Mouse (Mus musculus): ENCODE data around the gene En1. TPM values are rescaled to one million over a fixed set of nuclear protein-coding genes. Genes with fewer than 3 reads are reported as not detected.

The En1 gene
- total and polyA plus RNA-seq, 2 experiments from 2014 or later: not detected

DNA sequence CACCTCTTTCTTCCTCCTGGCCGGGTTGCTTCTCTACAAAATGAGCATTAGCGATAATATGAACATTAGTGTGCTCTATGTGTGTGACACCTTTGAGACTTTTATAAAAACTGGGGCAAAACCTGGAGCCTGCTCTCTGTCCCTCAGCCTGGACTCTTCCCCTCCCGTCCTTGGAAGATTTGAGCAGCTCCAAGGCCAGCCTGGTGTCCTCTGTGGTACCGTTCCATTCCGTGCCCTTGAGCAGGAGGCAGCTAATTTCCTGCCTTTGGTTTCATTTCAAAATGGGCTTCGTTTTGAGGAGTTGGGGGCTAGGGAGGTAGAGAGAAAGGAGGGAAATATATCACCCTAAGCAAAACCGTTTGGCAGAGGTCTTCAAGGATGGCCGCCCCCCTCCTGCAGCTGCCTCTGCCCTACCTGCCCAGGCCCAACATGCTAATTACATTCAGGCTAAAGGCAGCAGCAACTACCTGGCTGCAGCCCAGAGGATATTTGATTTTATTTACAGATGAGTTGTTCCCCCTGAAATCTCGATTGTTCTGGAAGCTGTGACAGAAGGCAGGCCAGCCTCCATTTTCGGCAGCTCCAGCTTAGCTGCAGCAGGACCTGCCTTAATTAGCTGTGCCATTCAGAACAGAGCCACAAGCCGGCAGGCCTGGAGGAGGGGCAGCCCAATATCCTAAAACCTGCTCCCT, 24.9 kb downstream of the En1 start:
- Histone ChIP-seq H3K27me3 (ENCODE audit: control insufficient read depth, insufficient read depth, low read length) (peaks cover 20% of the 10 kb centered on the region), H3K4me3 (ENCODE audit: low read depth, low read length) (no peak overlapping the region), H3K9ac (replicated peaks; ENCODE audit: low read depth, low read length) (no peak overlapping the region), H3K4me1 (ENCODE audit: control insufficient read depth, insufficient read depth) (no peaks in the 10 kb centered on the region), H3K36me3 (replicated peaks; ENCODE audit: control insufficient read depth, insufficient read depth, low read length) (no peaks in the 10 kb centered on the region), H3K27ac (ENCODE audit: low read depth) (no peak overlapping the region), H3K9me3 (replicated peaks; ENCODE audit: control insufficient read depth, low read length) (no peaks in the 10 kb centered on the region), H3K4me2 (ENCODE audit: low read depth, low read length) (no peak overlapping the region)
- ATAC-seq (ENCODE audit: insufficient read depth, low read depth): no peak
- TF ChIP-seq EP300 (IDR thresholded peaks at IDR 0.05; ENCODE audit: low read depth) (no peak), CTCF (IDR thresholded peaks at IDR 0.05; ENCODE audit: low read depth) (no peak)
- DNase-seq (ENCODE audit: low spot score): no peak
- WGBS: 49% methylated on average over 11 of the region's 11 CpGs

DNA sequence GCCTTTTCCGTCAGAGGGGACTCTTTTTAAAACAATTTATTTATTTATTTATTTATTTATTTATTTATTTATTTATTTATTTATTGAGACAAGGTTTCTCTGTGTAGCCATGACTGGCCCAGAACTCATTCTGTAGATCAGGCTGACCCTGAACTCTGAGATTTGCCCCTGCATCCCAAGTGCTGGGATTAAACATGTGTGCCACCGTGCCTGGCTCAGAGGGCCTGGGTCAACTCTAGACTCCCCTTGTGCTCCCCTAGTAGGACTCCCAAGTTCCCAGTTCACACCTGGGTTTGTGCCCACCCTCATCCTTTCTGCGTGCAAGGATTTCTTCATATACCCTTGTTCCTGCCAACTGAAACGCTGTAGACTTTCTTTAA, 25.4 kb downstream of the En1 start:
- ATAC-seq (ENCODE audit: insufficient read depth, low read depth) (no peak), DNase-seq (ENCODE audit: low spot score) (no peak)
- WGBS: 73% methylated on average over 4 of the region's 4 CpGs
- H3K4me3 ChIP-seq (ENCODE audit: low read depth, low read length): no peak overlapping the region
- H3K27ac ChIP-seq (ENCODE audit: low read depth): no peak overlapping the region
- TF ChIP-seq CTCF (IDR thresholded peaks at IDR 0.05; ENCODE audit: low read depth) (no peak), EP300 (IDR thresholded peaks at IDR 0.05; ENCODE audit: low read depth) (no peak)
- H3K9me3 ChIP-seq (replicated peaks; ENCODE audit: control insufficient read depth, low read length): no peaks in the 10 kb centered on the region
- H3K36me3 ChIP-seq (replicated peaks; ENCODE audit: control insufficient read depth, insufficient read depth, low read length): no peaks in the 10 kb centered on the region
- no peaks in the 10 kb centered on the region for H3K4me1 ChIP-seq (ENCODE audit: control insufficient read depth, insufficient read depth)
- H3K4me2 ChIP-seq (ENCODE audit: low read depth, low read length): no peak overlapping the region
- H3K27me3 ChIP-seq (ENCODE audit: control insufficient read depth, insufficient read depth, low read length): peaks cover 20% of the 10 kb centered on the region
- no peak overlapping the region for H3K9ac ChIP-seq (replicated peaks; ENCODE audit: low read depth, low read length)

DNA sequence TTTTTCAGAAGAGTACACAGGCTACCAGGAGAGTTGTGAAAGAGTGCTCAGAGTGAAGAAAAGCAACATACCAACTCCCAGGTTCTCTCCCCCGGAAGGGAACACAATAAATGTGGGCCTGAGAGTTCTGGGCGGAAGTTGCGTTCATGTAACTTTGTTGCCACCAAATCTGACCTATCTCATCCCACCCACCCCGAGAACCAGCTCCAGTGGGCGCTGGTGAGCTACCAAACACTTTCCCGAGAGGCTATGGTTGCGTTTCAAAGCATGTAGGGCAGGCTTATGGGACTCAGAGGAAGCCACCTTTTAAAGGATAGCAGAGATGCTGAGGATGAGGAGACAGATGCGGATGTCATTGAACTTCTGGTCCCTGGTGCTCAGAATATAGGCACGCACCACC, 26.6 kb downstream of the En1 start:
- Histone ChIP-seq H3K9ac (replicated peaks; ENCODE audit: low read depth, low read length) (no peak overlapping the region), H3K36me3 (replicated peaks; ENCODE audit: control insufficient read depth, insufficient read depth, low read length) (no peaks in the 10 kb centered on the region), H3K4me2 (ENCODE audit: low read depth, low read length) (no peak overlapping the region), H3K4me3 (ENCODE audit: low read depth, low read length) (no peak overlapping the region), H3K4me1 (ENCODE audit: control insufficient read depth, insufficient read depth) (no peaks in the 10 kb centered on the region), H3K27me3 (ENCODE audit: control insufficient read depth, insufficient read depth, low read length) (peaks cover 20% of the 10 kb centered on the region), H3K9me3 (replicated peaks; ENCODE audit: control insufficient read depth, low read length) (no peaks in the 10 kb centered on the region), H3K27ac (ENCODE audit: low read depth) (no peak overlapping the region)
- peak; percentile 7 for DNase-seq (ENCODE audit: low spot score)
- no peak for TF ChIP-seq EP300 (IDR thresholded peaks at IDR 0.05; ENCODE audit: low read depth)
- peak; percentile 28; the same call in 1 of the 2 replicates for TF ChIP-seq CTCF (IDR thresholded peaks at IDR 0.05; ENCODE audit: low read depth)
- no peak for ATAC-seq (ENCODE audit: insufficient read depth, low read depth)
- 45% methylated on average over 9 of the region's 9 CpGs for WGBS

DNA sequence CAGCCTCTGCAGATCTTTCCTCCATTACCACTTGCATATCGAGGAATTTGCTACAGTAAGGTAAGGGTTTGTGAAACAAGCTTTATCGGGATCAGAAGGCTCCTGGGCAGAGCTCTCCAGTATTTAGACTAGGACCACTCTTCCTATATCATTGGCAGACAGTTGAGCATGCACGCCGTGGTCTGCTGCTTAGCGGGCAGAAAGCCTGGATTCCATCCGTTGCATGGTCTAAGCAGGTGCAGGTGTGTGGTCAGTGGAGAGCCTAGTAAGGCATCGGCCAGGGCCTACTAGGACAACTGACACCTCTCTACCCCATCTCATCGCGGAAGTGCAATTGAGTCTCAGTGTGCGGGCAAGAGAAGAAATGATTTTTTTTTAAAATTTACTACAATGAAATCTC, 41.2 kb downstream of the En1 start:
- no peak overlapping the region for H3K27ac ChIP-seq (ENCODE audit: low read depth)
- DNase-seq (ENCODE audit: low spot score): no peak
- 37% methylated on average over 10 of the region's 10 CpGs for WGBS

DNA sequence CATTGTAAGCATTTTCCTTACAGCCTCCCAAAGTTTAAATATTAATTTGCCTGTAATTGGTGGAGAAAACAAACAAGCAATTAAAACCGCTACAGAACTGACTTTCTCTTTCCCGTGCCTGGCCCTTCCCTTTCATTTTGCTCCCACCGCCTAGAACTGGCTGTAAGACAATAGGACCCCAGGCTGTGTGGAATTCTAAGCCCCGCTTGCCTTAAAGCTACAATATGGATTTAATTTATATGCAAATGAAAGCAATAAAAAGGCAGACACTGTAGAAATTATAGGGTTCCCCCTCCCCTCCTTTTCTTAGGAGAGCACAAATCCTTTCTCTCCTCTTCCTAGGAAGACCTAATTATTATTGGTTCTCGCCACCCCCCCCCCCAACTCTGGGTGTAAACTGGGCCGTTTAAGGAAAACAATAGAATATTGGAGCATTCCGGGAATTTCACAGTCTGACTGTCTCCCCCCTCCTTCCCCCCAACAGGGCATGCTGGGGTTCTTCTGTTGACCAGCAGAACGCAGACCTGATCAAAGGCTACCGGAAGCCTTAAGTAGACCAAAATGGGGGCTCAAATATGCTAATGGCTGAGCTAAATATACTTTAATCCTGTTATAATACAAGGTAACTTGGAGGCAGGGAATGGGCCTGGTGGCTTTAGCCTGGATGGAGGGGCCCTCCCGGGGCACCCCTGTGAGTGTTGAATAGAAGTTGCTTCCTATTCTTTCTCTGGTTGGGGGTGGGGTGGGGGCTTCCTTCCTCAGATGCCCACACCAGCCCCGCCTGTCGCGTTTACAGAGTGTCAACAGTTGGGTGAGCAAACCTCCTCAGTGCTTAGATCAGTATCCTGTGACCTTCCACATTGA, 41.9 kb downstream of the En1 start:
- no peak overlapping the region for H3K9ac ChIP-seq (replicated peaks; ENCODE audit: low read depth, low read length)
- H3K27me3 ChIP-seq (ENCODE audit: control insufficient read depth, insufficient read depth, low read length): no peaks in the 10 kb centered on the region
- no peak for TF ChIP-seq EP300 (IDR thresholded peaks at IDR 0.05; ENCODE audit: low read depth)
- no peak for TF ChIP-seq CTCF (IDR thresholded peaks at IDR 0.05; ENCODE audit: low read depth)
- 29% methylated on average over 13 of the region's 13 CpGs for WGBS
- DNase-seq (ENCODE audit: low spot score): no peak
- peak overlapping the region; percentile 21 for H3K4me2 ChIP-seq (ENCODE audit: low read depth, low read length)
- H3K36me3 ChIP-seq (replicated peaks; ENCODE audit: control insufficient read depth, insufficient read depth, low read length): no peaks in the 10 kb centered on the region
- no peak overlapping the region for H3K4me3 ChIP-seq (ENCODE audit: low read depth, low read length)
- no peaks in the 10 kb centered on the region for H3K9me3 ChIP-seq (replicated peaks; ENCODE audit: control insufficient read depth, low read length)
- no peak for ATAC-seq (ENCODE audit: insufficient read depth, low read depth)
- H3K4me1 ChIP-seq (ENCODE audit: control insufficient read depth, insufficient read depth): no peaks in the 10 kb centered on the region
- H3K27ac ChIP-seq (ENCODE audit: low read depth): no peak overlapping the region

More for the DNA sequence above, 41.2 kb downstream of the En1 start:
- ATAC-seq (ENCODE audit: insufficient read depth, low read depth): no peak
- Histone ChIP-seq H3K9me3 (replicated peaks; ENCODE audit: control insufficient read depth, low read length) (no peaks in the 10 kb centered on the region), H3K4me1 (ENCODE audit: control insufficient read depth, insufficient read depth) (no peaks in the 10 kb centered on the region), H3K9ac (replicated peaks; ENCODE audit: low read depth, low read length) (no peak overlapping the region), H3K4me2 (ENCODE audit: low read depth, low read length) (peak overlapping the region; percentile 21), H3K27me3 (ENCODE audit: control insufficient read depth, insufficient read depth, low read length) (no peaks in the 10 kb centered on the region), H3K4me3 (ENCODE audit: low read depth, low read length) (no peak overlapping the region), H3K36me3 (replicated peaks; ENCODE audit: control insufficient read depth, insufficient read depth, low read length) (no peaks in the 10 kb centered on the region)
- TF ChIP-seq CTCF (IDR thresholded peaks at IDR 0.05; ENCODE audit: low read depth): no peak

Data from heart, postnatal 0 days (tissue).